Mouse (Mus musculus): ENCODE data around the gene Golm1.

GRCm38 (mm10) chr13:59592630-59593029 is 83.0 kb downstream of the Golm1 start:
- TF ChIP-seq CTCF (IDR thresholded peaks at IDR 0.05; ENCODE audit: low read depth, low read length) (no peak), POLR2A (IDR thresholded peaks at IDR 0.05; ENCODE audit: insufficient read depth, low read length) (no peak), EP300 (IDR thresholded peaks at IDR 0.05; ENCODE audit: insufficient read depth, low read depth, low read length) (no peak)

All from ES-Bruce4 (cell line).